Mouse (Mus musculus) monocyte, adult 5-6 weeks (primary cell): ENCODE data around the gene Sh3rf1. TPM values are rescaled to one million over a fixed set of nuclear protein-coding genes. Genes with fewer than 3 reads are reported as not detected.

Experiments used
- ATAC-seq: fragments of 153-309, 156-312 bp; replicated peaks from 2 replicates; pipeline ENCODE4 v1.8.0; 2017; ENCODE audit warnings: mild to moderate bottlenecking; ENCODE audit not compliant: low TSS enrichment, insufficient number of reproducible peaks, severe bottlenecking, poor library complexity, low FRiP score
- total RNA-seq: library from RNA; stranded (forward); fragments of 200-1000, 200-491, 200-594 nt; gene quantifications from 3 replicates; pipeline ENCODE4 v1.2.3, GENCODE M21; 2017

Sh3rf1 gene
- total RNA-seq, 1 experiment from 2014 or later: 0.57 TPM

GRCm38 (mm10) chr8:61340283-61340984 is 116.8 kb downstream of the Sh3rf1 start:
- no peak for ATAC-seq

GRCm38 (mm10) chr8:61341587-61342441 is 118.1 kb downstream of the Sh3rf1 start:
- ATAC-seq: no peak

- ATAC-seq: no peak
Observed at GRCm38 (mm10) chr8:61342473-61343026, 118.9 kb downstream of the Sh3rf1 start.

- no peak for ATAC-seq
Observed at GRCm38 (mm10) chr8:61344435-61344834, 120.8 kb downstream of the Sh3rf1 start.

- no peak for ATAC-seq
Observed at GRCm38 (mm10) chr8:61346941-61347340, 123.3 kb downstream of the Sh3rf1 start.

- ATAC-seq: no peak
Observed at GRCm38 (mm10) chr8:61347526-61347925, 123.9 kb downstream of the Sh3rf1 start.

GRCm38 (mm10) chr8:61348029-61348428 is 124.4 kb downstream of the Sh3rf1 start:
- ATAC-seq: no peak

- ATAC-seq: no peak
Observed at GRCm38 (mm10) chr8:61348518-61348917, 124.8 kb downstream of the Sh3rf1 start.

- ATAC-seq: no peak
Observed at GRCm38 (mm10) chr8:61350443-61350842, 126.8 kb downstream of the Sh3rf1 start.

- no peak for ATAC-seq
Observed at GRCm38 (mm10) chr8:61351638-61352037, 128.0 kb downstream of the Sh3rf1 start.

GRCm38 (mm10) chr8:61355503-61355902 is 131.8 kb downstream of the Sh3rf1 start:
- ATAC-seq: no peak

GRCm38 (mm10) chr8:61359004-61359403 is 135.3 kb downstream of the Sh3rf1 start:
- ATAC-seq: no peak

GRCm38 (mm10) chr8:61359851-61360272 is 136.2 kb downstream of the Sh3rf1 start:
- ATAC-seq: no peak

- no peak for ATAC-seq
Observed at GRCm38 (mm10) chr8:61360362-61360761, 136.7 kb downstream of the Sh3rf1 start.

GRCm38 (mm10) chr8:61361476-61361875 is 137.8 kb downstream of the Sh3rf1 start:
- ATAC-seq: no peak

GRCm38 (mm10) chr8:61362301-61362913 is 138.7 kb downstream of the Sh3rf1 start:
- ATAC-seq: no peak

GRCm38 (mm10) chr8:61373303-61373702 is 149.6 kb downstream of the Sh3rf1 start:
- no peak for ATAC-seq

GRCm38 (mm10) chr8:61374059-61374755 is 150.5 kb downstream of the Sh3rf1 start:
- ATAC-seq: no peak

- no peak for ATAC-seq
Observed at GRCm38 (mm10) chr8:61375205-61375604, 151.5 kb downstream of the Sh3rf1 start.
